Mouse (Mus musculus) heart, embryonic 12.5 days (tissue): ENCODE measurements around the gene Clec9a. TPM values are rescaled to one million over a fixed set of nuclear protein-coding genes. Genes with fewer than 3 reads are reported as not detected.

Experiments
- ATAC-seq: fragments of 200-750 bp; cut with Nextera tagmentation; 2 replicates; pipeline ENCODE4 v1.8.0; 2017; ENCODE audit warnings: moderate TSS enrichment, moderate library complexity; ENCODE audit not compliant: insufficient number of reproducible peaks, low FRiP score
- H3K27ac ChIP-seq: fragments of 300-500 bp; sonication (generic); 2 replicates; pipeline ENCODE4 v1.5.1; 2016; ENCODE audit warnings: mild to moderate bottlenecking, moderate library complexity; ENCODE audit not compliant: poor library complexity, severe bottlenecking
- H3K27me3 ChIP-seq: fragments of 300-500 bp; sonication (generic); replicated peaks from 2 replicates; pipeline ENCODE4 v1.6.1; 2016; ENCODE audit warnings: mild to moderate bottlenecking, moderate library complexity
- H3K36me3 ChIP-seq: fragments of 300-500 bp; sonication (generic); 2 replicates; pipeline ENCODE4 v1.6.1; 2016; ENCODE audit warnings: mild to moderate bottlenecking, moderate library complexity
- H3K4me1 ChIP-seq: fragments of 300-500 bp; sonication (generic); replicated peaks from 2 replicates; pipeline ENCODE4 v1.6.1; 2016; ENCODE audit warnings: mild to moderate bottlenecking
- H3K4me2 ChIP-seq: fragments of 300-500 bp; sonication (generic); 2 replicates; pipeline ENCODE4 v1.6.1; 2016; ENCODE audit warnings: mild to moderate bottlenecking, moderate library complexity
- H3K4me3 ChIP-seq: fragments of 300-500 bp; sonication (generic); 2 replicates; pipeline ENCODE4 v1.5.1; 2016; ENCODE audit warnings: mild to moderate bottlenecking
- H3K9ac ChIP-seq: fragments of 300-500 bp; sonication (generic); 2 replicates; pipeline ENCODE4 v1.6.1; 2016; ENCODE audit warnings: mild to moderate bottlenecking, moderate library complexity
- H3K9me3 ChIP-seq: fragments of 300-500 bp; sonication (generic); replicated peaks from 2 replicates; pipeline ENCODE4 v1.6.1; 2016; ENCODE audit warnings: mild to moderate bottlenecking, moderate library complexity
- WGBS: fragments of 180-500 bp; shearing (Covaris S2); methylation state at CpG from one replicate; pipeline ENCODE4 v1.1.7; 2016; 5-methylcytosine and 5-hydroxymethylcytosine counted together
- polyA plus RNA-seq: library from polyadenylated mRNA; unstranded; fragments of >200 nt; fragmentation: Nextera tagmentation; extraction: Ambion mirVana; gene quantifications from 2 replicates; pipeline ENCODE4 v1.2.1, GENCODE M21; 2016

The Clec9a gene
- 0.10 and 0.27 TPM in 2 replicates for polyA plus RNA-seq

DNA sequence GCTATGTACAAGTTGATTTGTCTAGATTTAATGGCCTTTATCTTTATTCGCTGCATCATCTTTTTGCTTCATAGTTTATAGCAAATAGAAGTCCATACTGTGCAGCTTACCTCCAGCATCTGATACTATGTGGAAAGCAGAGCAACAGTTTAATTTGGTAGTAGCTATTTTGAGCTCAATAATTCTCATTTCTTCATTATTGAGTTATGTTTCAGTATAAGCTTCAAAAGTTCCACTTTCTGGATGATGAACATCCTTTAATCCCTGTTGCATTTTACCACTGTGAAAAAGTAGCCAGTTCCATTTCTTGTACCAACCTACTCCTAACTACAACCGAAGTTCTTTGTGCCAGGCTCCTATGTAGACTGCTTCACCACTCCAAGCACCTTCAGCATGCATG is at the start of gene Clec9a:
Gene Clec9a, plus strand, starts transcription at position 301 of the 400 bp plus-strand sequence.
- Histone ChIP-seq H3K4me1 (no peaks in the 10 kb centered on the region), H3K27ac (no peak within 1 kb of the TSS), H3K36me3 (no peaks in the 10 kb centered on the region), H3K27me3 (no peaks in the 10 kb centered on the region), H3K9ac (no peak within 1 kb of the TSS), H3K4me3 (no peak within 1 kb of the TSS), H3K9me3 (no peaks in the 10 kb centered on the region), H3K4me2 (no peak within 1 kb of the TSS)
- ATAC-seq: no peak
- 80% methylated on average over 2 of the region's 2 CpGs for WGBS

DNA sequence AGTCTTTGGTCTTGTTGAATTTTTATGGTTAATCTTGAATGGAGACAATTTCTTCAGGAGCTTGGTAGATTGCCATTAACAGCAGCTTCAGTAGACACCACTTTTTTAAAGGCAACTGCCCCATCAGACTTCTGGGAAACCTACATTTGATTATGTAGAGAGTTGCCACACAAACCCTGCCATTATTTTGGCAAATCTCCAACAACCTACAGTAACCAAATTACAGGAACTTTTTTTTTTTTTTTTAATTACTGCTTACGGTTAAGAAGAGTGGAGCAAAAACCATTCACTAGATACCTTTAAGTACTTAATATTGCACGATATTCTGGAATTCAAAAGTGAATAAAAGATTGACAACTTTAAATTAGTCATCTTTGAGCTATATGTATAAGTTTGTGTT is 49.1 kb upstream of the Clec9a start:
- H3K9ac ChIP-seq: no peak overlapping the region
- H3K4me3 ChIP-seq: no peak overlapping the region
- no peaks in the 10 kb centered on the region for H3K4me1 ChIP-seq
- no peaks in the 10 kb centered on the region for H3K27me3 ChIP-seq
- H3K36me3 ChIP-seq: no peaks in the 10 kb centered on the region
- no peaks in the 10 kb centered on the region for H3K9me3 ChIP-seq
- no peak overlapping the region for H3K4me2 ChIP-seq
- WGBS: 83% methylated on average over 2 of the region's 2 CpGs
- ATAC-seq: no peak
- H3K27ac ChIP-seq: no peak overlapping the region

DNA sequence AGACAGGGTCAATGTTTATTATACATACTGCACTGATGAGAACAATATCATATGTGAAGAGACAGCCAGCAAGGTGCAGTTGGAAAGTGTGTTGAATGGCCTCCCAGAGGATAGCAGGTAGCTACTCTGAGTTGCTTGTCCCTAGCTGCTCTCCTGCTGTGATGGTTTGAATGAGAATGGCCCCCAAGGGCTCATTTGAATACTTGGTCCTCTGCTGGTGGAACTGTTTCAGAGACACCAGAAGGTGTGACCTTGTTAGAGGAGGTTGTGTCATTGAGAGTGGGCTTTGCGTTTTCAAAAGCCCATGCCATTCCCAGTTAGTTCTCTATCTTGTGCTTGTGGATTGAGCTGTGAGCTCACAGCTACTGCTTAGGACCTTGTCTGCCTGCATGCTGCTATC is 44.7 kb upstream of the Clec9a start:
- 28% methylated on average over 1 of the region's 1 CpGs for WGBS
- no peaks in the 10 kb centered on the region for H3K9me3 ChIP-seq
- no peaks in the 10 kb centered on the region for H3K36me3 ChIP-seq
- no peak overlapping the region for H3K9ac ChIP-seq
- no peak overlapping the region for H3K4me3 ChIP-seq
- H3K4me2 ChIP-seq: no peak overlapping the region
- no peaks in the 10 kb centered on the region for H3K27me3 ChIP-seq
- no peaks in the 10 kb centered on the region for H3K4me1 ChIP-seq
- no peak overlapping the region for H3K27ac ChIP-seq
- ATAC-seq: no peak

DNA sequence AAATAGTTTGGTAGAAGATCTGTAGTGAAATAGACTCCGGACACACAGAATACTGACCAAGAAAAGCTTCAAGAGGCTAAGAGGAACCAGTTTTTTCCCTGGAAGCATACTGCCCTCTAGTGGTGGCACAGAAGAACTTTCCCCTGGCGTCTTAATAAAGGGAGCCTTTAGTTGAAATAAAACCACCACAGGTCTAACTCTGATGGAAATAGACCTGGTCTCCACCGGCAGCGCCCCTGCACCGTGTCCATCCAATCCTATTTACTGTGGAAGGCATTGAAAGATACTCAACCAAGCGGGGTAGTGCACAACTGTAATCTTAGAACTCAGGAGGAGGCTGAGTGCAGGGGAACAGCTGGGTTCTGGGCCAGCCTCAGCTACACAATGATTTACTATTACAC is 42.7 kb upstream of the Clec9a start:
- 0 out of 2 replicates have a peak, but pooled peaks cover 3% of the 10 kb centered on the region for H3K4me1 ChIP-seq
- ATAC-seq: no peak
- no peaks in the 10 kb centered on the region for H3K27me3 ChIP-seq
- no peak overlapping the region for H3K4me3 ChIP-seq
- H3K9me3 ChIP-seq: no peaks in the 10 kb centered on the region
- no peak overlapping the region for H3K27ac ChIP-seq
- no peak overlapping the region for H3K4me2 ChIP-seq
- WGBS: 24% methylated on average over 6 of the region's 6 CpGs
- H3K36me3 ChIP-seq: no peaks in the 10 kb centered on the region
- no peak overlapping the region for H3K9ac ChIP-seq

DNA sequence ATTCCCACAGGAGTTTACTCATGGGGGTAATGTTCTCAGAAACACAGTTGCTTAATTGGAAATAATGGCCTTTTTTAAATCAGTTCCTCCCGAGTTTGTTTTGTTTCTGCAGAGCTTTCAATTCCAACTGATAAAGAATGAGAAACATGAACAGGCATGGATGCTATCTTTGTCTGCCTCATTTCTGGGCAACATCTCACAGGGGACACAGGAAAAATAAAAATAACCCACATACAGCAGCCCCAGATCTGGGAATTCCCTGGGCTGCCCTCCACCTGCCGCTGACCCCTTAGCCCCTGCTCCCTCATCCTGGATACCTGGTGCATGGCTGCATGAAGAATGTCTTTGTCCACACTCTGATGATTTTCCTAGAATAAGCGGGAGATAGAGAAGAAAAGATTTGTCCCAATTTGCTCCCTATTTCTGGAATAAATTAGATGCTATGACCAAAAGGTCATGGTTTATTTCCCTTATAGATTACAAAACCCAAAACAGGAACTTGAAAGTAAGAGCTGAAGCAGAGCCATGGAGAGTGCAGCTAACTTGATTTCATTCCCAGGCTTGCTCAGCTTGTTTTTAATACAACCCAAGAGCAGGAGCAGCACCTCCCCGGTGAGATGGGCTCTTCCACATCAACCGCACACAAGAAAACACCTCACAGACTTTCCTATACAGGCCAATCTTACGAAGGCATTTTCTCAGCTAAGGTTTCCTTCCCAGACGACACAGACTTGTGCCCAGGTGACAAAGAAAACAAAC is 39.1 kb upstream of the Clec9a start:
- 60% methylated on average over 7 of the region's 7 CpGs for WGBS
- H3K27ac ChIP-seq: no peak overlapping the region
- H3K9ac ChIP-seq: no peak overlapping the region
- H3K4me1 ChIP-seq: peaks cover 6% of the 10 kb centered on the region; the same call in 1 of the 2 replicates
- no peaks in the 10 kb centered on the region for H3K9me3 ChIP-seq
- no peak overlapping the region for H3K4me3 ChIP-seq
- H3K4me2 ChIP-seq: no peak overlapping the region
- no peaks in the 10 kb centered on the region for H3K36me3 ChIP-seq
- no peak for ATAC-seq
- H3K27me3 ChIP-seq: no peaks in the 10 kb centered on the region

DNA sequence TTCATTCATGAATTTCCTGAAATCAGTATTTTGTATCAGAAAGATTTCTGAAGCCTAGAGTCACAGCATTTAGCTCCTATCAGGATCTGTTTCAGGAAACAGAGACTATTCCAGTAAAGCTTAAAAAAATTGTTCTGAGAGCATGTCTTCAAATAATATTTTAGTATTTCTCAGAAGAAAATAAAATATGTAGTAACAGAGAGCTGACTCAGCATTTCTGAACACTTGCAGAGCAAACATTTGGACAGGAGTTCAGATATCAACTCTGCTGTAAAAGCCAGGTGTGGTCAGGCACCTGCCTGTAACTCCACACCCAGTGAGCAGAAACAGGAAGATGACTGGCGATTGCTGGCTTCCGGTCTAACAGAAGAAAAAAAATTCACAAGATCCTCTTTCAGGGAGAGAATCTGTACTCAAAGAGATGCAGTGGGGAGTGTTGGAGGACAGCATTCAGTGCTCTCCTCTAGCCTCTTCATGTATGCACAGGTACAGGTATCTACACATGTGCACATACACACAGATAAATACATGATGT is 33.7 kb upstream of the Clec9a start:
- Histone ChIP-seq H3K9me3 (peaks cover 5% of the 10 kb centered on the region; the same call in 1 of the 2 replicates), H3K4me2 (no peak overlapping the region), H3K4me1 (peaks cover 3% of the 10 kb centered on the region; the same call in 1 of the 2 replicates), H3K4me3 (no peak overlapping the region), H3K27me3 (no peaks in the 10 kb centered on the region), H3K36me3 (no peaks in the 10 kb centered on the region), H3K27ac (no peak overlapping the region), H3K9ac (no peak overlapping the region)
- ATAC-seq: no peak
- WGBS: 66% methylated on average over 2 of the region's 2 CpGs

DNA sequence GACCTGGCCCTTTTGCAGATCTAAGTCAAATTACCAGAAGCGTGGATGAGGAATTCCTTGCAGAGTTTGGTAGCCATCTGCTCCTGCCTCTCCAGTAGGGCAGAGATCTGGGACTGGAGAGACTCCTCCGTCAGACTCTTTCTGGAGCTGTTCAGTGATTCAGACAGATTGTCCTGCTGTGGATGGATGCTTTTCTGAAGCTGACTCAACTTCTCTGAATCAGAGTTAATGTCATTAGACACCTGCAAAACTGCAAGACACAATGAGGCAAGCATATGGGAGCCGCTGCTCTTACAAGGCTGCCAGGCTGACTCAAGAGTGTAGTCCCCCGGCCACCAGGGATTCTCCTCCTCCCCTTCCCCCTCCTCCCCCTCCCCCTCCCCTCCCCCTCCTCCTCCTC is 28.2 kb upstream of the Clec9a start:
- WGBS: 64% methylated on average over 4 of the region's 4 CpGs
- no peak overlapping the region for H3K9ac ChIP-seq

DNA sequence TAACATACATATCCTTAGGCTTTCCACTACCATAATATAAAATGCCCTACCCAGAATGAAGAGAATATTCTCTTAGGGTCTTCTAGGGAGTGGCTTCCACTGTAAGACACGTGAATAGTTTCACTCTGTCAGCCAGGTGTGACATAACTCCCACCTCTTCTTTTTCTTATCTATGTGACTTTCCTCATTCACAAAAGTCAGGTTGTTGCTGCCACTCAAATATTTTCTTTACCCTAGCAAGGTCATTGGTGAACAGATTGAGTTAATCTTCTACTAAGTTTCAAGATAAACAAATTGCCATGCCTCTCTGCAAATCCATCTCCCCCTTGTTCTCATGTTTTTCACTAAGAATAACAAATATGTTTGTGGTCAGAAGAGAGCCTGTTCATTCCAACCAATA is 26.9 kb upstream of the Clec9a start:
- 54% methylated on average over 1 of the region's 1 CpGs for whole genome bisulfite sequencing
- 0 out of 2 replicates have a peak, but pooled peaks cover 2% of the 10 kb centered on the region for H3K4me1 ChIP-seq

More for the DNA sequence above, 28.2 kb upstream of the Clec9a start:
- H3K9me3 ChIP-seq: peaks cover 5% of the 10 kb centered on the region; the same call in 1 of the 2 replicates
- H3K4me3 ChIP-seq: no peak overlapping the region
- no peak overlapping the region for H3K27ac ChIP-seq
- H3K36me3 ChIP-seq: no peaks in the 10 kb centered on the region
- no peak for ATAC-seq
- 0 out of 2 replicates have a peak, but pooled peaks cover 2% of the 10 kb centered on the region for H3K4me1 ChIP-seq
- H3K27me3 ChIP-seq: no peaks in the 10 kb centered on the region
- no peak overlapping the region for H3K4me2 ChIP-seq

DNA sequence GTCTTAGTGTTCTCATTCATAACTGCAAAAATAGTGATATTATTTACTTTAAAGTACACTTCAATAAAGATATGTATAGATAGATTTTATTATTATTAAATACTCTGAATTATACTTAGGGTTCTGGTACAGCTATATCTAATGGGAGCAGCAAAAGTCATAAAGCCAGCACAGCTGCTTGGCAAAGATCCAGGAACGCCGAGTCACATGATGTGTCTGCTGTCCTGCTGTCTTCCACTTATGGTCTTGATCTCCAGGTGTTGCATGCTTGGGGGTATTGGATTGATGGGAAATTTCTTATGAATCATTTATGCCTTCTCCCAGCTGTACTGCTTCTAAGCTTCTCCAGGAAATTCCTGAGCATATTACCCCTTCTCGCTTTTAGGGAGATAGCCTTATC is 25.2 kb upstream of the Clec9a start:
- H3K27ac ChIP-seq: no peak overlapping the region
- 74% methylated on average over 3 of the region's 3 CpGs for WGBS
- ATAC-seq: no peak

More for the DNA sequence above, 26.9 kb upstream of the Clec9a start:
- no peak overlapping the region for H3K27ac ChIP-seq
- H3K4me3 ChIP-seq: no peak overlapping the region
- no peaks in the 10 kb centered on the region for H3K9me3 ChIP-seq
- no peak for ATAC-seq
- no peaks in the 10 kb centered on the region for H3K36me3 ChIP-seq
- H3K9ac ChIP-seq: no peak overlapping the region
- H3K27me3 ChIP-seq: no peaks in the 10 kb centered on the region
- H3K4me2 ChIP-seq: no peak overlapping the region

DNA sequence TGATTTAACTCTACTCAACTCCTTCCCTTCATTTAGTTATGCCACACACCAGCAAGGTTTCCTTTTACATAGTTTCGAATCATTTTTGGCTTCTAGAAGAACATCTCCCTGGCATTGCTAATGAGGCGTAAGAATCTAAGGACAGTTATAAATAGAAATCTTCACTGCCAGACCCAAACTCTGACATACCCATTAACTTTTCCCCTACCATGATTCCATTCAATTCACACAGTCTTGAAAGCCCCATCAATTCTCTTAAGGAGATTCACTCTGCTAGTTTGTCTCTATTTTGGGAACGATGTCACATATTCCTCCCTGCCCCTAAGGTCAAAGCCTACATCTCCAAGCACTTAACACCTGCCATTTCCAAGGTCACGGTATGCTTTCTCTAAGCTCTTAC is 23.7 kb upstream of the Clec9a start:
- Histone ChIP-seq H3K27me3 (no peaks in the 10 kb centered on the region), H3K9ac (no peak overlapping the region), H3K36me3 (no peaks in the 10 kb centered on the region), H3K4me2 (no peak overlapping the region), H3K9me3 (no peaks in the 10 kb centered on the region), H3K4me1 (0 out of 2 replicates have a peak, but pooled peaks cover 2% of the 10 kb centered on the region), H3K27ac (no peak overlapping the region), H3K4me3 (no peak overlapping the region)
- no peak for ATAC-seq
- 66% methylated on average over 4 of the region's 4 CpGs for WGBS

More for the DNA sequence above, 25.2 kb upstream of the Clec9a start:
- Histone ChIP-seq H3K4me1 (0 out of 2 replicates have a peak, but pooled peaks cover 2% of the 10 kb centered on the region), H3K4me3 (no peak overlapping the region), H3K9me3 (no peaks in the 10 kb centered on the region), H3K27me3 (no peaks in the 10 kb centered on the region), H3K9ac (no peak overlapping the region), H3K36me3 (no peaks in the 10 kb centered on the region), H3K4me2 (no peak overlapping the region)

DNA sequence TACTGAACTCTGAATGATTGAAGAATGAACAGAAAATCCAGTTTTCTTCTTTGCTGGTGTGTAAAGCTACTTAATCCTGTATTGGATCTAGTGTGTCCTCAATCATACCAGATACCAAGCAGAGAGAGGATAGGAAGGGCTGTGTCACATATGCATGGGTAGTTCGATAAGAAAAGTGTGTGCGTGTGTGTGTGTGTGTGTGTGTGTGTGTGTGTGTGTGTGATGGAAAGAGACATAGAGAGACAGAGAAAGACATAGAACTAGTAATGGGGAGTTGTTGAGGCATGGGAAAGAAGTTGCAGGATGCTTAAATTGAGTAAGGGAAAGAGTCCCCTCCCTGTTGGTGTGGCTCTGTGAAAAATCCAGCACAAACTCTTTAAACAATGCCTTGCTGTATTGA is 22.9 kb upstream of the Clec9a start, which contains the start of gene Clec12b:
Gene Clec12b, minus strand, starts transcription at position 101 of the 400 bp plus-strand sequence.
- no peak within 1 kb of the TSS for H3K27ac ChIP-seq
- WGBS: 84% methylated on average over 2 of the region's 2 CpGs

More for the DNA sequence above, 22.9 kb upstream of the Clec9a start, which contains the start of gene Clec12b:
- no peak for ATAC-seq
- Histone ChIP-seq H3K27me3 (no peaks in the 10 kb centered on the region), H3K36me3 (no peaks in the 10 kb centered on the region), H3K4me2 (no peak within 1 kb of the TSS), H3K4me3 (no peak within 1 kb of the TSS), H3K9ac (no peak within 1 kb of the TSS), H3K4me1 (0 out of 2 replicates have a peak, but pooled peaks cover 2% of the 10 kb centered on the region), H3K9me3 (no peaks in the 10 kb centered on the region)
